Mouse (Mus musculus) lung, adult 2 months (tissue): ENCODE measurements around the gene Aanat.

Experiments used
- CTCF ChIP-seq: fragments of 200-500 bp; IDR thresholded peaks from 2 replicates; pipeline ENCODE4 v1.5.1; 2011; ENCODE audit warnings: mild to moderate bottlenecking, low read length, control low read depth; ENCODE audit not compliant: insufficient read depth
- POLR2A ChIP-seq: fragments of 200-500 bp; IDR thresholded peaks from 2 replicates; pipeline ENCODE4 v1.6.1; 2011; ENCODE audit warnings: low read depth, mild to moderate bottlenecking, control low read depth, low read length, borderline replicate concordance; ENCODE audit errors: extremely low read depth

DNA sequence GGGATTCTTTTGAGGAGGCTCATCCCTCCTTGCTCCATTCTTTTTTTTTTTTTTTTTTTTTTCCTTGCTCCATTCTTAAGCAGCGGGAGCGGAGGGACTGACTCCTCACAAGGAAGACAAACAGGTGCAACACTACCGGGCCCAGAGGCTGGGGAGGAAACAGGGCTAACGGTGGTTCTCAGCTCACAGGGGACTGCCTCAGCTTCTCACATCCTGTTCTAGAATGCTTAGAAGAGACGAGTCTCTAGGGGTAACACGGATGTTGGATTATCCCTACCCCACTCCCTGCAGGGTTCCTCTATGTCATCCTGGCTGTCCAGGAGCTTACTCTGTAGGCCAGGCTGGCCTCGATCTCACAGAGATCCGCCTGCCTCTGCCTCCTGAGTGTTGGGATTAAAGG is 3.3 kb downstream of the Aanat start:
- no peak for TF ChIP-seq CTCF
- TF ChIP-seq POLR2A = no peak
